Mouse (Mus musculus) adrenal gland, adult 18-20 months (tissue): ENCODE measurements around the gene Olfr303. TPM values are rescaled to one million over a fixed set of nuclear protein-coding genes. Genes with fewer than 3 reads are reported as not detected.
"Not testable (repeated sequence)": the region's sequence is repeated elsewhere in the genome, so short reads cannot be mapped to it uniquely, and the experiment has no call there.

Experiments used
- DNase-seq, 2 experiments: peaks; one replicate each; pipeline ENCODE4 v3.0.0; 2021 to 2022; ENCODE audit warnings: low spot score in 2 of 2
- long read RNA-seq, 2 experiments: library from polyadenylated mRNA; stranded (forward); transcript quantifications; one replicate each; pipeline ENCODE4 v2.0.0; 2021
- total RNA-seq, 2 experiments: library from RNA; stranded (reverse); gene quantifications; 1 replicate in 1 of 2; 2 replicates in 1 of 2; pipeline ENCODE4 v1.2.3; 2021

Olfr303 gene
- total RNA-seq = not detected
- long read RNA-seq, experiment 1 = 0 reads
- long read RNA-seq, experiment 2 = 0 reads

GRCm38 (mm10) chr7:86397689-86398088 lies at the start of gene Olfr303:
TSS of gene Olfr303 (minus strand) at chr7:86397789.
- DNase-seq = no peak

- no peak for DNase-seq
Measured at GRCm38 (mm10) chr7:86403546-86403945, 6.0 kb upstream of the Olfr303 start, which contains the start of gene Olfr301. TSS of gene Olfr301 (plus strand) at chr7:86403846.

- DNase-seq = no peak
Measured at GRCm38 (mm10) chr7:86386558-86386957, 11.0 kb downstream of the Olfr303 start, which contains the start of gene Olfr304. TSS of gene Olfr304 (minus strand) at chr7:86386658.

- DNase-seq = no peak
Measured at GRCm38 (mm10) chr7:86385769-86386168, 11.8 kb downstream of the Olfr303 start.

GRCm38 (mm10) chr7:86366828-86367227 lies 30.8 kb downstream of the Olfr303 start, which contains the start of gene Olfr305:
TSS of gene Olfr305 (minus strand) at chr7:86366928.
- DNase-seq = no peak

- DNase-seq = not testable (repeated sequence)
Measured at GRCm38 (mm10) chr7:86346296-86346695, 51.3 kb downstream of the Olfr303 start.

GRCm38 (mm10) chr7:86344253-86344652 lies 53.3 kb downstream of the Olfr303 start:
- no peak for DNase-seq

GRCm38 (mm10) chr7:86342881-86343565 lies 54.6 kb downstream of the Olfr303 start:
- no peak for DNase-seq

Other genes starting within 250 kb of the Olfr303 start
- gene Vmn2r75, start 226.0 kb downstream of the Olfr303 start, total RNA-seq = not detected
- gene Vmn2r76, start 151.5 kb downstream of the Olfr303 start, total RNA-seq = not detected
- not detected for gene Olfr310, start 120.6 kb downstream of the Olfr303 start, total RNA-seq
- gene Olfr309, start 84.1 kb downstream of the Olfr303 start, total RNA-seq = not detected
- not detected for gene Olfr308, start 72.2 kb downstream of the Olfr303 start, total RNA-seq
- not detected for gene Olfr307, start 60.2 kb downstream of the Olfr303 start, total RNA-seq
- gene Olfr305, start 30.9 kb downstream of the Olfr303 start, total RNA-seq = not detected
- not detected for gene Olfr304, start 11.1 kb downstream of the Olfr303 start, total RNA-seq
- gene Olfr301, start 6.1 kb upstream of the Olfr303 start, total RNA-seq = not detected
- gene Olfr299, start 62.1 kb upstream of the Olfr303 start, total RNA-seq = not detected
- gene Olfr298, start 94.7 kb upstream of the Olfr303 start, total RNA-seq = not detected
- not detected for gene Olfr297, start 122.2 kb upstream of the Olfr303 start, total RNA-seq
- not detected for gene Olfr295, start 186.1 kb upstream of the Olfr303 start, total RNA-seq
- not detected for gene Olfr294, start 218.9 kb upstream of the Olfr303 start, total RNA-seq